Mouse (Mus musculus): ENCODE measurements around the gene Lemd2.

- TF ChIP-seq CTCF (IDR thresholded peaks at IDR 0.05; ENCODE audit: extremely low read depth, insufficient read length, insufficient replicate concordance, low read depth, low read length) (no peak), POLR2A (IDR thresholded peaks at IDR 0.05; ENCODE audit: low read depth, low read length) (no peak)
Measured at GRCm38 (mm10) chr17:27203358-27204074, 753 bp downstream of the Lemd2 start.

All from small intestine, adult 2 months (tissue).